Mouse (Mus musculus) C2C12 (cell line): ENCODE measurements at regions not wholly inside any gene's neighbourhood (a gene's known extent, or its start where the extent isn't known, plus 50 kb on each side); places are given as distances from the start of the nearest gene placed in this dataset.

Experiments
- H3K27me3 ChIP-seq: one replicate; pipeline ENCODE4 v1.6.1; 2011; ENCODE audit not compliant: control insufficient read depth, insufficient read depth, insufficient read length
- H3K36me3 ChIP-seq: one replicate; pipeline ENCODE4 v1.6.1; 2011; ENCODE audit not compliant: control insufficient read depth, insufficient read depth
- H3K4me3 ChIP-seq: one replicate; pipeline ENCODE4 v1.5.1; 2011; ENCODE audit warnings: mild to moderate bottlenecking, control low read depth; ENCODE audit not compliant: poor library complexity, insufficient read depth, severe bottlenecking
- H3K79me2 ChIP-seq: one replicate; pipeline ENCODE4 v1.6.1; 2011; ENCODE audit not compliant: control insufficient read depth, insufficient read depth
- H3K79me3 ChIP-seq: one replicate; pipeline ENCODE4 v1.6.1; 2011; ENCODE audit warnings: low read depth, control low read depth
- H3ac ChIP-seq: one replicate; pipeline ENCODE3; 2011; ENCODE audit warnings: low read depth; ENCODE audit not compliant: control insufficient read depth, insufficient read length
- CEBPB ChIP-seq: IDR thresholded peaks from one replicate; pipeline ENCODE4 v1.6.1; 2011; ENCODE audit warnings: low read depth, mild to moderate bottlenecking, control low read depth, moderate library complexity
- CTCF ChIP-seq: IDR thresholded peaks from one replicate; pipeline ENCODE4 v1.5.1; 2011; ENCODE audit not compliant: control insufficient read depth, insufficient read depth, insufficient read length
- FOSL1 ChIP-seq: IDR thresholded peaks from one replicate; pipeline ENCODE4 v1.8.0; 2011; ENCODE audit warnings: mild to moderate bottlenecking, low read length; ENCODE audit not compliant: poor library complexity, insufficient read depth, severe bottlenecking
- MAX ChIP-seq: IDR thresholded peaks from one replicate; pipeline ENCODE4 v1.6.1; 2011; ENCODE audit warnings: mild to moderate bottlenecking, control low read depth
- MYOD1 ChIP-seq: IDR thresholded peaks from one replicate; pipeline ENCODE4 v1.6.1; 2011; ENCODE audit warnings: low read depth; ENCODE audit not compliant: control insufficient read depth, insufficient read length
- MYOG ChIP-seq: IDR thresholded peaks from one replicate; pipeline ENCODE4 v1.6.1; 2011; ENCODE audit not compliant: control insufficient read depth, insufficient read length; ENCODE audit errors: extremely low read depth
- USF1 ChIP-seq: IDR thresholded peaks from one replicate; pipeline ENCODE4 v1.6.1; 2011; ENCODE audit warnings: low read depth, mild to moderate bottlenecking, control low read depth, moderate library complexity

GRCm38 (mm10) chr16:55400818-55401217 lies 103.0 kb upstream of the Zpld1 start:
- H3K4me3 ChIP-seq, result no peak overlapping the region
- H3K27me3 ChIP-seq, result no peaks in the 10 kb centered on the region
- TF ChIP-seq MAX (no peak), MYOG (no peak), CTCF (no peak), FOSL1 (no peak), USF1 (no peak), CEBPB (no peak), MYOD1 (no peak)
- H3K79me2 ChIP-seq, result no peaks in the 10 kb centered on the region
- H3ac ChIP-seq, result no peak overlapping the region
- H3K79me3 ChIP-seq, result no peaks in the 10 kb centered on the region
- H3K36me3 ChIP-seq, result no peaks in the 10 kb centered on the region

DNA sequence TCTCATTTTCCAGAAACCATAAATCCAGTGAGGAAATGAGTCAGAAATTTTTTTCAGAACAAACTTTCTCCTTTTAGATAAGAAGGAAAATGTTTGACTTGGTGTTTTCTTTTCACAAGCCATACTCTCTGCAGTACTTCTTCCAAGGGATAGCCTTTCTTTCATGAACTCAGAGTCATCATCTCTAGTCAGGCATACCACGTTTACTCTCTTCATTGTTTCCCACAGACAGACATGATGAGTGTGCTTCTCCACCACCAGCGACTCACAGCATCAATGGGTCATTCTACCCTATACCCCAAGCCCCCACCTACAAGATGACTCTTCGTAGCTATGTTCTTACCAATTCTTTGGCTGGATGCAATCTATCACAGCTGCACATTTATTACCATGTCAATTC lies 97.1 kb upstream of the Zpld1 start:
- H3K36me3 ChIP-seq, result no peaks in the 10 kb centered on the region
- H3K4me3 ChIP-seq, result no peak overlapping the region
- TF ChIP-seq MYOD1 (no peak), USF1 (no peak), MYOG (no peak), CEBPB (no peak), MAX (no peak), FOSL1 (no peak), CTCF (no peak)
- H3ac ChIP-seq, result no peak overlapping the region
- no peaks in the 10 kb centered on the region for H3K79me2 ChIP-seq
- H3K79me3 ChIP-seq, result no peaks in the 10 kb centered on the region
- no peaks in the 10 kb centered on the region for H3K27me3 ChIP-seq

- TF ChIP-seq USF1 (no peak), MAX (no peak), MYOD1 (no peak), MYOG (no peak), CTCF (no peak), CEBPB (no peak), FOSL1 (no peak)
- H3K79me3 ChIP-seq, result no peaks in the 10 kb centered on the region
- no peak overlapping the region for H3K4me3 ChIP-seq
- H3K79me2 ChIP-seq, result no peaks in the 10 kb centered on the region
- H3K36me3 ChIP-seq, result no peaks in the 10 kb centered on the region
- no peaks in the 10 kb centered on the region for H3K27me3 ChIP-seq
- no peak overlapping the region for H3ac ChIP-seq
These were observed 92.6 kb upstream of the Zpld1 start for GRCm38 (mm10) chr16:55390400-55390799.

- H3K36me3 ChIP-seq, result no peaks in the 10 kb centered on the region
- TF ChIP-seq MYOD1 (no peak), CTCF (no peak), CEBPB (no peak), MAX (no peak), FOSL1 (no peak), MYOG (no peak), USF1 (no peak)
- H3ac ChIP-seq, result no peak overlapping the region
- no peak overlapping the region for H3K4me3 ChIP-seq
- H3K79me2 ChIP-seq, result no peaks in the 10 kb centered on the region
- H3K79me3 ChIP-seq, result no peaks in the 10 kb centered on the region
- H3K27me3 ChIP-seq, result no peaks in the 10 kb centered on the region
These were observed 82.2 kb upstream of the Zpld1 start for GRCm38 (mm10) chr16:55379996-55380395.

DNA sequence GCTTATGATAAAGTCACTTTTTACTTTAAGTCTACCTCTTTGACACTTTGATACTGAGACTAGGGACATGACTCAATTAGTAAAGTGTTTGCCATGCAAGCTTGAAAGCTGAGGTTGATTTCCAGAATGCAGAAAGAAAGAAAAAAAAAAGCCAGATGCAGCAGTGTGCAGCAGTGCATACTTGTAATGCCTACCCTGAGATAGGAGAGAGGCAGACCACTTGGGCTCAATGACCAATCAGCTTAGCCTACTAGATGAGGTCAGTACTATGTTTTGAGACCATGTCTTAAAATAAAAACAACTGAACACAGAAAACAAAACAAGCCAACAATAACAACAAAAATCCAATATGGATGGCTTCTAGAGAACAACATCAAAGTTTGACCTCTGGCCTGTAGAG lies 81.4 kb upstream of the Zpld1 start:
- TF ChIP-seq MYOD1, result no peak
- no peak for TF ChIP-seq FOSL1
- no peak for TF ChIP-seq CEBPB
- no peak for TF ChIP-seq MAX
- no peak for TF ChIP-seq MYOG
- TF ChIP-seq USF1, result no peak
- no peak for TF ChIP-seq CTCF

GRCm38 (mm10) chr16:55378701-55379100 lies 80.9 kb upstream of the Zpld1 start:
- no peaks in the 10 kb centered on the region for H3K36me3 ChIP-seq
- TF ChIP-seq USF1 (no peak), MAX (no peak), CEBPB (no peak), FOSL1 (no peak), CTCF (no peak), MYOD1 (no peak), MYOG (no peak)
- H3K79me2 ChIP-seq, result no peaks in the 10 kb centered on the region
- H3K79me3 ChIP-seq, result no peaks in the 10 kb centered on the region
- H3K4me3 ChIP-seq, result no peak overlapping the region
- H3ac ChIP-seq, result no peak overlapping the region
- no peaks in the 10 kb centered on the region for H3K27me3 ChIP-seq

More for the DNA sequence above, 81.4 kb upstream of the Zpld1 start:
- no peaks in the 10 kb centered on the region for H3K79me3 ChIP-seq
- H3ac ChIP-seq, result no peak overlapping the region
- H3K27me3 ChIP-seq, result no peaks in the 10 kb centered on the region
- no peaks in the 10 kb centered on the region for H3K36me3 ChIP-seq
- no peaks in the 10 kb centered on the region for H3K79me2 ChIP-seq
- no peak overlapping the region for H3K4me3 ChIP-seq
